Mouse (Mus musculus): ENCODE measurements at regions not wholly inside any gene's neighbourhood (a gene's known extent, or its start where the extent isn't known, plus 50 kb on each side); places are given as distances from the start of the nearest gene placed in this dataset.

GRCm38 (mm10) chr2:114260397-114261071 is 59.3 kb upstream of the Zfp770 start:
- DNase-seq, result peak; percentile 71

- DNase-seq, result no peak
These were observed 58.3 kb upstream of the Zfp770 start for GRCm38 (mm10) chr2:114259539-114259938.

Data from kidney, adult 9 months (tissue).